Mouse (Mus musculus) thymus, postnatal 25 days (tissue): ENCODE measurements around the gene Clta.
"Not testable (repeated sequence)": the region's sequence is repeated elsewhere in the genome, so short reads cannot be mapped to it uniquely, and the experiment has no call there.

Experiments
- DNase-seq: peaks from one replicate; pipeline ENCODE4 v3.0.0; 2022

The Clta gene

GRCm38 (mm10) chr4:44028303-44029135 lies 24.3 kb downstream of the Clta start:
- no peak for DNase-seq

- no peak for DNase-seq
These were observed 25.4 kb downstream of the Clta start for GRCm38 (mm10) chr4:44029661-44030066.

DNA sequence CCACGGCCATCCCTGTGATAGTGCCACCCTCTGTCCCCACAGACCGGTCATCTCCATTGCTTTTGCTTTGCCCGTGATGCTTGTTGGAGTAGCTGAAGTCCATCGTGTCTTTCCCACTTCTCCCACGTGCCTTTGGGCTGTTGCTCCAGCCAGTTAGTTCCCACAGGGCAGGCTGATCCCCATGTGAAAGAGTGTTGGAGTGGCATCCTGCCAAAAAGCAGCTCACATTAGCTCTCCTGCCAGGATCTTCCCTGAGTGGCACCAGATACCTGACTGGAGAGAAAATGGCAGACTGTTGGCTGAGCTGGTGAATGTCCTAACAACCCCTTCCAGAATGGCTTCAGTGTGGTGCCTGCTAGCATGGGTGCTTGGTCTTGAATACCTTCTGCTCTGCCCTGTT lies 27.3 kb downstream of the Clta start:
- no peak for DNase-seq

GRCm38 (mm10) chr4:44036455-44036854 lies 32.2 kb downstream of the Clta start:
- DNase-seq: no peak

GRCm38 (mm10) chr4:44040802-44041201 lies 36.5 kb downstream of the Clta start:
- no peak for DNase-seq

DNA sequence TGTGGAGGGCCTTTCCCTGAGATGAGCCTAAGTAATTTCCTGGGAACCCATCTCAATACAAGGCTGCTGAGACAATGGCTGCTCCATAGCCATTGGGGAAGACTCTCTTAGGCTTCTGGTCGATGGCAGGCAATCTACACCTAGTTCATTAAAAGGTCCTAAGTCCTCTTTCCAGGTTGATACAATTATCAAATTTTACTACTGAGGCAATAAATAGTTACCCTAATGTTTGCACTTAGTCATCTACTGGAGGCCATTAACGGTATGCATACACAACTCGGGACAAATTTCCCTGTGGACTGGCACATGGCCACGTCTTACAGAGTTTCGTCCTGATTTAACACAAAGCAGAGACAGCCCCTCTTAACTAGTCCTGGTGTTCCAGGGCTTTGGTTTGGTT lies 38.2 kb downstream of the Clta start:
- no peak for DNase-seq

DNA sequence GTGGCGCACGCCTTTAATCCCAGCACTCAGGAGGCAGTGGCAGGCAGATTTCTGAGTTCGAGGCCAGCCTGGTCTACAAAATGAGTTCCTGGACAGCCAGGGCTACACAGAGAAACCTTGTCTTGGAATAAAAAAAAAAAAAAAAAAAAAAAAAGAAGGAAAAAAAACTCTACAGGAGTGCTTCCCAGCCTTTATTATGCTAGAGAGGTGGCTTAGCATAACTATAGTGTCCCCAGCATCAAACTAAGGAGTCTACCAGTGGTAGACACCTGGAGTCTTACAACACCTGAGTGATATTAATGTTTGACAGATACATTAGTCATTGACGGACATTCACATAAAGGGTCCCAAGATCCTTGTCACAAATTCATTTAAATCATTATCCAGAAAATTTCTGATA lies 38.9 kb downstream of the Clta start:
- not testable (repeated sequence) for DNase-seq

- no peak for DNase-seq
These were observed 40.6 kb downstream of the Clta start for GRCm38 (mm10) chr4:44044685-44045356.

- DNase-seq: no peak
These were observed 41.8 kb downstream of the Clta start for GRCm38 (mm10) chr4:44046066-44046465.

GRCm38 (mm10) chr4:44049812-44050211 lies 45.6 kb downstream of the Clta start:
- DNase-seq: no peak

- DNase-seq: peak; percentile 38
These were observed 55.4 kb downstream of the Clta start for GRCm38 (mm10) chr4:44059674-44060073.

DNA sequence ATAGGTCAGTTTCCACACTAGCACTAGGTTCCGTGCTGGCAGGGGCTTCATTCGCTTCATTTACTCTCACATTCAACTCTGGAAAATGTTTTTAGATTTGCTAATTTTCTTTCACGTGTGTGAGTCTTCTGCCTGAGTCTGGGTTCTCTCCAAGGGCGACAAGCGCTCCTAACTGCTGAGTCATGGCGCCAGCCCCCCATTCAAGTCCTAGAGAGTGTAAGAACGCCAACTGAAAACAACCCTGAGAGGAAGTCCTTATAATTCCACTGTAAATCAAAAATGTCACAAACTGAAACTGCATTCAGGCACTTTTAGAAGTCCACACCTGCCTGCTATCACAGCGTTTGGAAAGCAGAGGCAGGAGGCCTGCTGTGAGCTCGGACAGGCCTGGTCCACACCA lies 57.8 kb downstream of the Clta start:
- peak; percentile 26 for DNase-seq

DNA sequence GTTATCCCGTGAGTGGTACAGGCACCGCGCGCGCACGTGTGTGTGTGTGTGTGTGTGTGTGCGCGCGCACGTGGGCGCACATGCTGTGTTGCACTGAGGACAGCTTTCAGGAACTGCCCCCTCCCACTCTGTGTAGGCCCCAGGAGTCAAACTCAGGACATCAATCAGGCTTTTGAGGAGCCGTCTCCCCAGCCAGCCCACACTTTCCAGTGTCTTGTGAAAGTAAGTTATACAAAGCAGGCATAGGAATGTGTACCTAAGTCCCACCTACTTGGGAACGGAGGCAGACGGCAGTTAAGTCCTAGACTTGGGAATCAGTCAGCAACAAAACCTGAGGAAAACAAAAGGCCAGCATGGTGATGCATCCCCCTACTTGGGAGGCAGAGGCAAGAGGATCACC lies 58.6 kb downstream of the Clta start:
- no peak for DNase-seq

DNA sequence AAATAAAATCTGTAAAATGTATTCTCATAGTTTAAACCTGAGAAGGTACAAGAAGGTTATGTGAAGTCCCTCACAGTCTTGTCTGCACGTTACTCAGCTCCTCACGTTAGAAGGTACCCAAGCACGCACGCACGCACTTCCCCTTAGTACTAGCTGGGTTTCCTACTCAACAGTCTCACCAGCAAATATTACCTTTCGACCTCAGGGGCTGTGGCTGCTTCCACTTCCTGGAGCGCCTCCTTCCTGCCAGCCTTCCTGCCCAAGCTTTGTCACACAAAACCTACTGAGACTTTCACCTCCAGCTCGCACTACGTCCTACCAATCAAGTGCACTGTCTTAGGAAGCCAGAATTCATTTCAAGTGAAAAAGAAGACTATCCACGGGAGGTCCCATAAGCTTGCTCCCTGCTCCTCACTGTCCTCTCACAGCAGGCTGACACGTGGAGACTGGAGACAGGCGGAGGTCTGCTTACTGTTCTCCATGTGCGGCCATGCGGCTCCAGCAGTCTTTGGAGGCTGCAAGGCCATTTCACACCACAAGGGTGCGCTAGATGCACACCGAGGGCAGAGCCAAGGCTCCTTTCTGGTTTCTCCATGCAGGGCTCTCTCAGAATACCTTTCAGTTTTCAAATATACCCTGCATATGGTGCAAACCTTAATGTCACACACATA lies 61.2 kb downstream of the Clta start:
- peak; percentile 96 for DNase-seq

GRCm38 (mm10) chr4:44066891-44067290 lies 62.6 kb downstream of the Clta start:
- DNase-seq: no peak

- no peak for DNase-seq
These were observed 64.5 kb downstream of the Clta start for GRCm38 (mm10) chr4:44068736-44069135.

DNA sequence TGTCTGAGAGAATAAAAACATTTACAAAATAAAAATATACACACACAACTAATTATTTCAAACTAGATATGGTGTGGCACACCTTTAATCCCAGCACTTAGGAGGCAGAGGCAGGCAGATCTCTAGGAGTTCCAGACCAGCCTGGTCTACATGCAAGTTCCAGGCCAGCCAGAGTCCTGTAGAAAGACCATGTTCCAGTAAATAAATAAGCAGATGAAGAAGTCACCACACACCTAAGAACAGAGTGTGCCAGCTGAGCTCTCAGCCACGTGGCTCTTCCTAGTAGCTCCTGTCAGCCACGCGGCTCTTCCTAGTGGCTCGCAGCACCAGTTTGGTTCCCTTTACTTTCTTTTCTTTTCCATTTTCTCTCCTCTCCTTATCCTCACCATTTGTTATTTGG lies 65.2 kb downstream of the Clta start:
- DNase-seq: no peak

GRCm38 (mm10) chr4:44070641-44071040 lies 66.4 kb downstream of the Clta start:
- DNase-seq: no peak

- DNase-seq: no peak
These were observed 67.5 kb downstream of the Clta start for GRCm38 (mm10) chr4:44071741-44072145.

GRCm38 (mm10) chr4:44072146-44072872 lies 68.1 kb downstream of the Clta start:
- peak; percentile 88 for DNase-seq

GRCm38 (mm10) chr4:44072873-44073441 lies 68.7 kb downstream of the Clta start:
- no peak for DNase-seq

- no peak for DNase-seq
These were observed 69.5 kb downstream of the Clta start for GRCm38 (mm10) chr4:44073799-44074198.

GRCm38 (mm10) chr4:44074422-44074821 lies 70.2 kb downstream of the Clta start:
- DNase-seq: no peak
